Mouse (Mus musculus): ENCODE measurements around the gene Cpeb2.

GRCm38 (mm10) chr5:43237238-43237637 lies 4.3 kb downstream of the Cpeb2 start:
- TF ChIP-seq CTCF (IDR thresholded peaks at IDR 0.05; ENCODE audit: low read depth) (no peak), EP300 (optimal IDR thresholded peaks at IDR 0.05) (no peak)
